Mouse (Mus musculus) layer of hippocampus, adult 9-10 months (tissue): Measurements from ENCODE around the gene Tmem91.
"Not testable (repeated sequence)": the region's sequence is repeated elsewhere in the genome, so short reads cannot be mapped to it uniquely, and the experiment has no call there.

Source experiments
- DNase-seq: peaks from one replicate; pipeline ENCODE4 v3.0.0; 2022; ENCODE audit warnings: low spot score

Gene Tmem91

GRCm38 (mm10) chr7:25674719-25675300 is at the start of gene Tmem91:
Gene Tmem91 (minus strand): TSS chr7:25675166.
- no peak for DNase-seq

- DNase-seq = not testable (repeated sequence)
Observed at GRCm38 (mm10) chr7:25721776-25722175, 46.8 kb upstream of the Tmem91 start.

GRCm38 (mm10) chr7:25720760-25721159 is 45.8 kb upstream of the Tmem91 start:
- DNase-seq = no peak

GRCm38 (mm10) chr7:25719761-25720610 is 45.0 kb upstream of the Tmem91 start:
- peak; percentile 84 for DNase-seq

GRCm38 (mm10) chr7:25718788-25719417 is 43.9 kb upstream of the Tmem91 start, which contains the start of gene Ccdc97:
Gene Ccdc97 (minus strand): TSS chr7:25719088.
- DNase-seq = peak; percentile 95

- no peak for DNase-seq
Observed at GRCm38 (mm10) chr7:25717478-25717877, 42.5 kb upstream of the Tmem91 start.

DNA sequence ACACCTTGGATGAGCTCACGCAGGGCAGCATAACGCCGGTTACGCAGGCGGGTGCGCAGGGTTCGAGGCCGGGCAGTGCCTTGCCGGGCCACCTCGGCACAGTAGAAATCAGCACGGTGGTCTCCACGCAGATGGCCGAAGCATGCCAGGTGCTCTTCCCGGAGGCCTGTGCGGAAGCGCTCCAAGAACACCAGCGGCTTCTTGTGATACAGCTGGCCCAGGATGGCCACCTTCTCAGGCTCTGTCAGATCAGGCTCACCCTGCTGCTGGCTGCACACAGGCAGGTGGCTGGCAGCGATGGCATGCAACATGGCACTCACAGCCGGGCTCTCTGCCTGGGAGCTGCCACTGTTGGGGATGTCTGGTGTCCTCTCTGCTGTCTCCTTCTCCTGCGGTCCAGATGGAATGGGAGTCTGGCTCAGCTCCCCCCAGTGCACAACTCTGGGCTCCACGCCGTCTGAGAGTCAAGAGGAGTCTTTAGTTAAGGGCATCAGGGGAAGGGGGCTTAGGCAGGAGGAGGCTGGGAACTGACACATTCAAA is 40.8 kb upstream of the Tmem91 start:
- DNase-seq = no peak

- DNase-seq = no peak
Observed at GRCm38 (mm10) chr7:25714581-25714980, 39.6 kb upstream of the Tmem91 start.

DNA sequence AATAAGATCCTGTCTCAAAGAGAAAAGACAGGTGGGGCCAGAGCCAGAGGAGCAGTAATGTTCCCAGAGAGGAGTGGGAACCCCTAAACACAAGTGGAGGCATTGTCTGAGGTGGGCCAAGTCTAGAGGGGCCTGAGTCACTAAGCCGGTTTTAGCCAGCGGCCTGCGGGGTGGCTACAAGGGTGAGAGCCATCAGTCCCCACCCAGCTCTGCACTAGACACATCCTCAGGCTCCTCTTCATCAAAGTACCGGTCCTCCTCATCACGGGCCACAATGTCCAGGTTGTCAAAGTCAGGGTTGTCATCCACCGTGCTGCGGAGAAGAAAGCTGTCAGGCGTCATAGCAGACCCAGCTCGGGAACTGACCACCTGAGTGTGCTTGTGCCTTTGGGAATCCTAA is 37.8 kb upstream of the Tmem91 start:
- DNase-seq = no peak

GRCm38 (mm10) chr7:25711731-25712197 is 36.8 kb upstream of the Tmem91 start:
- DNase-seq = no peak

DNA sequence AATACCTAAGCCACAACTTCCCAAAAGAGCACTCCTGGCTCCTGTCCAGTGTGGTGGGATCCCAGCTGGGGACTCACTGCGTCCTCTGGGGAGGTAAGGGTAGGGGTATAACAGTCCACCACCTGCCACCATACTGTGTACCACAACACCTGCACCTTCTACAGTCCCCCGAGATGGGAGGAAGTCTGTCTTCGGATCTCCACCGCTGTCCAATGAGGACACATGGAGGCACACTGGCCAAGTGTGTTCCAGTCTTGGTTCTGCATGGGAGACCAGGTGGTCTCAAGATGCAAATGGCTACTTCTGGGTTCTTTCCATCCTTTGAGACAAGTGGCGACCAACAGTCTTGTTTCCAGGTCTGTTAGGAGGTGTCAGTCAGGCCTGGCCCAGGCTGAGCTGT is 36.2 kb upstream of the Tmem91 start:
- no peak for DNase-seq

GRCm38 (mm10) chr7:25710519-25711130 is 35.7 kb upstream of the Tmem91 start:
- DNase-seq = no peak

DNA sequence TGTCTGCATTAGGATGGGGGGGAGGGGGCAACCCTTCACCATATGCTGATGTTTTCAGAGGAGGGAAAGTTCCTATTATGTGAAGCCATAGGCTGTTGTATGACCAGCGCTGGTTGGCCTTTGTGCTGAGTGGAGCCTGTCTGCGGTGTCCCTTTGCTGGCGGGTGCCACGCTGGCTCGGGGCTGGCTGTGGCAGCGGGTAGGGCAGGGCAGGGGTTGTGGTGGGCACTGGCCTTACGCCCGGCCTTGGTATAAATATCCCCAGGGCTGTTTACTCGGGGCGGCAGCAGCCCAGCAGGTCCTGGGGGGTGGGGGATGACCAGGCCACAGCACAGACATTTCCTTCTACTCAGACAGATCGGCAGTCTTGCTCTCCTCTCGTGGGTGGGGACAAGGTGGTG is 35.0 kb upstream of the Tmem91 start:
- no peak for DNase-seq

DNA sequence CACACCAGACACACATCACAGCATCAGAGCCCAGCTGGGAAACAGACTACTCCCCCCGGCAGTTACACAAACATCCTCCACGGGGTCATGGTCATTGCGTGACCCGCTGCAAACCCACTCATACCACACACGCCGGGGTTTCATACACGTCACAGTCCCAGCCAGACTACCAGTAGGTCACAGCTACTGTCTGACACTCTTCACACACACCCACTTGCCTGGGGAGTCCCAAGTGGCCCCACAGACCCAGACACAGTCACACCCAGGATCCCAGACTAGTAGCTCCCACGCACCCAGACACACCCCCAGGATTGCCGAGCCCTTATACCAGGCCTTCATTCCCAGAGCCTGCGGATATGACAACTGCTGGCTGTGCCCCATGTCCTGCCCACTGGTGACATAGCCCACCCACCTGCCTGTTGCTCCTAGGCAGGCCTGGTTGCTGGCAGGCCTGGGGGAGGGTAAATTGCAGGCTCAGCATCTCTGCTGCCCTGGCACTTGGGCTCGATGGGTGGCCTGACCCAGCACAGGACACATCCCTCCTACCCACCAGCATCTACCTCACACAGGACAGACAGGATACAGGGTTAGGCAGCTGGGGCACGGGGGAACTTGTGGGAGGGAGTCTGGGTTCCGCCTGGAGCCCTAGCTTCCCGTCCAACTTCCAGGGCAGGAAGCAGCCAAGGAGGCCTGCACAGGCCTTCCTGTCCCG is 32.8 kb upstream of the Tmem91 start:
- DNase-seq = no peak

- DNase-seq = no peak
Observed at GRCm38 (mm10) chr7:25706578-25707170, 31.7 kb upstream of the Tmem91 start.

DNA sequence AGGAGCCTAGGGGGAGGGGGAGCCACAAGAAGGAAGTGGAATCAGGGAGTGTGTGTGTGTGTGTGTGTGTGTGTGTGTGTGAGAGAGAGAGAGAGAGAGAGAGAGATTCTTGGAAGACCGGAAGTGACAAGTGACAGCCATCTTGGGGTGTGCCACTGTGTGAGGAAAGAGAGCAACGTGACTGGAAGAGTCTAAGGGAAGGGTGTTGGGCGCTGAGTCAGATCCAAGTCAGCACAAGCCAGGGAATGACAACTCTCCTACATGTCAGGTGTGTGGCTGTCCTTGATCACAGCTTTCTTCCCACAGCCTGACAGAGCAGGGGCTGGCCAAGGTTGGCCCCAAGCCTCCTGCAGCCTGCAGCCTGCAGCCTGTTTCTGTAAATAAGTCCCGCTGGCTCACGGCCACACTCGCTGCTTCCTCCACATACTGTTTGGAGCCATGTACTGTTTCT is 30.9 kb upstream of the Tmem91 start:
- DNase-seq = no peak

DNA sequence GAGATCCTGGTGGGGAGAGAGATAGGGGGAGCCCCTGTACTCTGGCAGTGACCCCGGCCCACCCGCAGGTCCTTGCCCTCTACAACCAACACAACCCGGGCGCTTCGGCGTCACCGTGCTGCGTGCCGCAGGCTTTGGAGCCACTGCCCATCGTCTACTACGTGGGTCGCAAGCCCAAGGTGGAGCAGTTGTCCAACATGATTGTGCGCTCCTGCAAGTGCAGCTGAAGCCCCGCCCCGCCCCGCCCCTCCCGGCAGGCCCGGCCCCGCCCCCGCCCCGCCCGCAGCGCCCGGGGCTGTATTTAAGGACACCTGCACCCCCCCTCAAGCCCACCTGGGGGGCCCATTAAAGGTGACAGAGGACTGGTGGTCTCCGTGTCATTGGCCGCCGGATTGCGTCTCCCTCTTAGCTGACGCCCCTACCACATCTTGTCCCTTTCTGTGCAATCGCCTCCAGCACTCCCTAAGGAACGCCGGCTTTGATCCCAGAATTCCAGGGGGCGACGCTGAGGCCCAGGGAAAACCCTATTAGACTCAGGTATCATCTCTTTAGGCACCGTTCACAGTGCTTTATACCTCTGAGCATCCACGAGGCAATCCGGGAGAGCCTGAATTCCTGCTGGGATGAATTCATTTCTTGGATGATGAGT is 29.9 kb upstream of the Tmem91 start:
- no peak for DNase-seq

DNA sequence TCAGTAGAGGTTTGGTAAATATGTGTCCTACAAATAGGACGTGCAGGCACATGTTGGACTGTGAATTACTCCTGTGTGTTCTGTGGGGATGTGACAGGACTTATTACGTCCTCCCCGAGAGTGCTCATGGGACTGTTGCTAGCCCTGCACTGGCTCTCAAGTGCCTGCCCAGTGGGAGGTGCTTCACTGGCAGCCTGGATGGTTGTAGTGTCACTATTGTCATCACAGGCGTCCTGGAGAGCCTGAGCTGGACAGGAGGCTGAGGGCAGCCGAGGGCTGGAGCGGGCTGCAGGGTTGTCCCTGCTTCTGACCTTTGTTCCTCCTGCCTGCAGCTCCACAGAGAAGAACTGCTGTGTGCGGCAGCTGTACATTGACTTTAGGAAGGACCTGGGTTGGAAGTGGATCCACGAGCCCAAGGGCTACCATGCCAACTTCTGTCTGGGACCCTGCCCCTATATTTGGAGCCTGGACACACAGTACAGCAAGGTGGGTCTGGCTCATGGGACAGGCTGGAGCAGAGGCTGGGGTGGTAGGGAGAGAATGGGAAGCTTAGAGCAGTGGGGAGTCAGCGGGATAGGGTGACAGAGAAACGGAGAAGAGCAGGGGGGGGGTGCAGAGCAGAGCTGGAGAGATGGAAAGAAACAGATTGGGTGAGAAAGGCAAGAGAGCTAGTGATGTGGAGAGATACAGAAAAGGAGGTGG is 29.0 kb upstream of the Tmem91 start:
- no peak for DNase-seq

GRCm38 (mm10) chr7:25702350-25702749 is 27.4 kb upstream of the Tmem91 start:
- no peak for DNase-seq

DNA sequence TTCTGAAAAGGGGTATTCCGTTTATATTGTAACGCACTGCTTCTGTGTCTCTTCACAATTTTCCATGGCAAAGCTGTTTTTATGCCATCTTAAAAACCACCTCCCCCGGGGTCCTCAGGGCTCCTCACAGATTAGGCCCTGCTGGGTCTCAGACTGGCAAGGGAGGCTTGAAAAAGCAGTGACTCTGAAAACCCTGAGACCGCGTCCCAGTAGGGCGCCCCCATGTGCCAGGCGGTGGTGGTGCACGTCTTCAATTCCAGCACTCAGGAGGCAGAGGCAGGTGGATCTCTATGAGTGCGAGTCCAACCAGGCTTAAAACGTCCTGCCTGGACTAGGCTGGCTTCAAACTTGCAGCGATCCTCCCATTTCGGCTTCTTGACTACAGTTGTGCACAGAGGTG is 25.8 kb upstream of the Tmem91 start:
- DNase-seq = no peak
